Mouse (Mus musculus) testis, adult 2 months (tissue): ENCODE measurements around the gene Serpina5.

Experiments
- CTCF ChIP-seq: fragments of 200-500 bp; IDR thresholded peaks from 2 replicates; pipeline ENCODE4 v1.5.1; 2012; ENCODE audit warnings: low read depth, mild to moderate bottlenecking, inconsistent platforms, low read length, moderate library complexity; ENCODE audit not compliant: control insufficient read depth, insufficient read depth, insufficient replicate concordance
- POLR2A ChIP-seq: fragments of 200-500 bp; IDR thresholded peaks from 2 replicates; pipeline ENCODE4 v1.6.1; 2012; ENCODE audit warnings: low read depth, mild to moderate bottlenecking, inconsistent platforms, low read length, moderate library complexity; ENCODE audit not compliant: control insufficient read depth

- no peak for TF ChIP-seq POLR2A
- TF ChIP-seq CTCF = no peak
Measured at GRCm38 (mm10) chr12:104071708-104072107, 29.2 kb upstream of the Serpina5 start.
